Mouse (Mus musculus): Measurements from ENCODE around the gene Arhgef10l. TPM values are rescaled to one million over a fixed set of nuclear protein-coding genes. Genes with fewer than 3 reads are reported as not detected.

Arhgef10l gene
- polyA plus RNA-seq, 1 experiment = not detected

GRCm38 (mm10) chr4:140653835-140654583 is 11.8 kb downstream of the Arhgef10l start:
- WGBS = 40% methylated on average over 14 of the region's 14 CpGs
- Histone ChIP-seq H3K27ac (ENCODE audit: insufficient read depth, low read depth, low read length) (no peak overlapping the region), H3K4me3 (ENCODE audit: insufficient read depth, low read depth, low read length) (no peak overlapping the region), H3K4me1 (ENCODE audit: control insufficient read depth, insufficient read depth, low read length) (peaks cover 16% of the 10 kb centered on the region)
- TF ChIP-seq POLR2A (IDR thresholded peaks at IDR 0.05; ENCODE audit: insufficient read depth, low read depth, low read length) = no peak
- no peak for TF ChIP-seq CTCF (IDR thresholded peaks at IDR 0.05; ENCODE audit: insufficient read depth, low read depth, low read length)

- Histone ChIP-seq H3K4me1 (ENCODE audit: control insufficient read depth, insufficient read depth, low read length) (peaks cover 30% of the 10 kb centered on the region), H3K27ac (ENCODE audit: insufficient read depth, low read depth, low read length) (no peak overlapping the region), H3K4me3 (ENCODE audit: insufficient read depth, low read depth, low read length) (no peak overlapping the region)
- TF ChIP-seq POLR2A (IDR thresholded peaks at IDR 0.05; ENCODE audit: insufficient read depth, low read depth, low read length) (no peak), CTCF (IDR thresholded peaks at IDR 0.05; ENCODE audit: insufficient read depth, low read depth, low read length) (no peak)
- WGBS = 58% methylated on average over 1 of the region's 1 CpGs
Observed at GRCm38 (mm10) chr4:140649731-140650130, 16.1 kb downstream of the Arhgef10l start.

DNA sequence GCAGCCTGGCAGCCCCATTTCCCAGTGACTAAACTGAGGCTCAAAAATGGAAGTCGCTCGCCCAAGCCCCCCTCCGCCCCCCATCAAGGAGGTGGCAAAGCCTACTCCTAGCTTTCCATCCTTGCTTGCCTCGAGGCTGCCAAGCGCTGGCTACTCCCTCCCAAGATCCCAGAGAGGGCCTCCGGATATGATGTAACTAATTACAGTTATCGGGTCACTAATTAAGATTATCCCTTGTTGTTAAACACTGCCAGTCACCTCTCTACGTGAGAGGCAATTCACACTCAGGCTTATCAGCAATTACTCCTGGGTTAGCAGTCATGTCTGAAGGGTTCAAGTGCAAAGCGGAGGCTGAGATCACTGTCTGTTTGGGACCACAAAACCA is 16.6 kb downstream of the Arhgef10l start:
- no peak for TF ChIP-seq POLR2A (IDR thresholded peaks at IDR 0.05; ENCODE audit: insufficient read depth, low read depth, low read length)
- no peak for TF ChIP-seq CTCF (IDR thresholded peaks at IDR 0.05; ENCODE audit: insufficient read depth, low read depth, low read length)
- 17% methylated on average over 9 of the region's 9 CpGs for WGBS
- H3K27ac ChIP-seq (ENCODE audit: insufficient read depth, low read depth, low read length) = peak overlapping the region; percentile 49; the same call in 1 of the 2 replicates

DNA sequence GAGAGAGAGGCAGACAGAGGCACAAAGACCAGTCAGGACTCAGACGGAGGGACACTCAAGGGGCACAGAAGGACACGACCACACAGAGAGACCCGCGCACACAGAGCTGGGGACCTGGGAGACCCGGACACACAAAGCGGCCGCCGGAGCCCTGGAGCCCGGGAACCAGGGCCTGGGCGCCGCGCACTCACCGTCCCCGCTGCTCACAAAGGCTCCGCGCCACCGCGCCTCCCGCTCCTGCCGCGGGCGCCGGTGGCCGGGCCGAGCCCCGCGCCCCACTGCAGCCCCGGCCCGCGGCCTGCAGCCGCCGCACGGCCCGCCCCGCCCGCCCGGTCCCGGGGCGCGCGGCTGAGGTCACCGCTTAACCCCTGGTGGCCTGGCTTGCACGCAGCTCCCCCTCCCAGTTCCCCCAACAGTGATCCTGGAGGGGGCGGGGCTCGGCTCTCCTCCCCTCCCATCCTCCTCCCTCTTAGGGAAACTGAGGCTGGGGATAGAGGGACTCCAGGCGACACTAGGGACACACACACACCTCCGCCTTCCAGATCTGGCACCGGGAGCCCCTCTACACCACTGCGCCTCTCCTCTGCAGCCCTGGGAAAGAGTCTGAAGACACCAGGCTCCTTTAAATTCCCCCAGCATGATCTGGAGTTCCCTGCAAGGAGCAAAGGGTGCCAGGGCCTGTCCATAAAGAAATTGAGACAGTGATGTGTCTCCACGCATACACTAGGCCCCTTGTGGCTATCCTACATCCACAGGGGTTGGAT is 17.2 kb downstream of the Arhgef10l start:
- no peak for TF ChIP-seq POLR2A (IDR thresholded peaks at IDR 0.05; ENCODE audit: insufficient read depth, low read depth, low read length)
- no peak for TF ChIP-seq CTCF (IDR thresholded peaks at IDR 0.05; ENCODE audit: insufficient read depth, low read depth, low read length)
- Histone ChIP-seq H3K4me3 (ENCODE audit: insufficient read depth, low read depth, low read length) (peak overlapping the region; percentile 67), H3K27ac (ENCODE audit: insufficient read depth, low read depth, low read length) (peak overlapping the region; percentile 49; the same call in 1 of the 2 replicates), H3K4me1 (ENCODE audit: control insufficient read depth, insufficient read depth, low read length) (peaks cover 32% of the 10 kb centered on the region)
- 1% methylated on average over 40 of the region's 50 CpGs for WGBS

More for the DNA sequence above, 16.6 kb downstream of the Arhgef10l start:
- H3K4me1 ChIP-seq (ENCODE audit: control insufficient read depth, insufficient read depth, low read length) = peaks cover 30% of the 10 kb centered on the region
- peak overlapping the region; percentile 67 for H3K4me3 ChIP-seq (ENCODE audit: insufficient read depth, low read depth, low read length)

- TF ChIP-seq CTCF (IDR thresholded peaks at IDR 0.05; ENCODE audit: insufficient read depth, low read depth, low read length) (no peak), POLR2A (IDR thresholded peaks at IDR 0.05; ENCODE audit: insufficient read depth, low read depth, low read length) (no peak)
- Histone ChIP-seq H3K4me3 (ENCODE audit: insufficient read depth, low read depth, low read length) (peak overlapping the region; percentile 67), H3K4me1 (ENCODE audit: control insufficient read depth, insufficient read depth, low read length) (peaks cover 32% of the 10 kb centered on the region), H3K27ac (ENCODE audit: insufficient read depth, low read depth, low read length) (0 out of 2 replicates have a peak overlapping the region, but pooled peaks have one; percentile 1)
- 12% methylated on average over 12 of the region's 12 CpGs for WGBS
Observed at GRCm38 (mm10) chr4:140647711-140648421, 17.9 kb downstream of the Arhgef10l start.

DNA sequence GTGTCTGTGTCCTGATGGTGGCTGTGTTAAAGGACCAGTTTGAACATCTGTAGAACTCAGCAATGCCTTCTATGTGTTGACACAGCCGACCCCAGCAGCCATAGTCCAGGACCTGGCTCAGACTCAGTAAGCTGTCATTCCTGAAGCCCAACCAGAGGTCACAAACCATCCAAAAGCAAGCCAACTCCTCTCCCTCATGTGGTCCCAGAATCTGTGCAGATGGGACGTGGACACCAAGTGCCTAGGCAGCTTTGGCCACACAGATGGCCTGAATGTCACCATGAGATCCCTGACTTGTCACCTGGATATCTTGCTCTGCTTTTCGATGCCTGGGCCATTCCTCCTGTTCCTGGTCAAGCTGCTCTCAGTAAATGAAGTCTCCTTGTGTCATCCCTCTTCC is 20.2 kb downstream of the Arhgef10l start:
- Histone ChIP-seq H3K27ac (ENCODE audit: insufficient read depth, low read depth, low read length) (no peak overlapping the region), H3K4me1 (ENCODE audit: control insufficient read depth, insufficient read depth, low read length) (peaks cover 39% of the 10 kb centered on the region), H3K4me3 (ENCODE audit: insufficient read depth, low read depth, low read length) (no peak overlapping the region)
- WGBS = 78% methylated on average over 3 of the region's 3 CpGs
- TF ChIP-seq CTCF (IDR thresholded peaks at IDR 0.05; ENCODE audit: insufficient read depth, low read depth, low read length) (no peak), POLR2A (IDR thresholded peaks at IDR 0.05; ENCODE audit: insufficient read depth, low read depth, low read length) (no peak)

DNA sequence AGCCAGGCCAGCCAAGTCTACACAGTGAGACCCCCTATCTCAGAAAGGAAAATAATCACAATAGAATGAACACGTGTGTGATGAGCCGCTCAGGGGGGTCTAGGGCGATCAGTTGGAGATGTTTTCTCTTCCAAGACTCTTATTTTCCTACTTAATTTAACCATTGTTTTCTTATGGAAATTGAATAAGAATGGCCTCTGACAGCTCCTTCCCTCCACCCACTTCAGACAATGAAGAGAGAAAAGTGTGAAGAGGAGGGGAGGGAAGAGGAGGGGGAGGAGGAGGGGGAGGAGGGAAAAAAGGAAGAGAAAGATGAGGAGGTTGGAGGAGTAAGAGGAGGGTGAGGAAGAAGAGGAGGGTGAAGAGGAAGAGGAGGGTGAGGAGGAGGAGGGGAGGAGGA is 21.1 kb downstream of the Arhgef10l start:
- TF ChIP-seq CTCF (IDR thresholded peaks at IDR 0.05; ENCODE audit: insufficient read depth, low read depth, low read length) (no peak), POLR2A (IDR thresholded peaks at IDR 0.05; ENCODE audit: insufficient read depth, low read depth, low read length) (no peak)
- 15% methylated on average over 3 of the region's 3 CpGs for WGBS
- Histone ChIP-seq H3K4me1 (ENCODE audit: control insufficient read depth, insufficient read depth, low read length) (peaks cover 48% of the 10 kb centered on the region), H3K27ac (ENCODE audit: insufficient read depth, low read depth, low read length) (no peak overlapping the region), H3K4me3 (ENCODE audit: insufficient read depth, low read depth, low read length) (no peak overlapping the region)

- 63% methylated on average over 6 of the region's 6 CpGs for WGBS
- Histone ChIP-seq H3K4me3 (ENCODE audit: insufficient read depth, low read depth, low read length) (no peak overlapping the region), H3K4me1 (ENCODE audit: control insufficient read depth, insufficient read depth, low read length) (peaks cover 49% of the 10 kb centered on the region), H3K27ac (ENCODE audit: insufficient read depth, low read depth, low read length) (no peak overlapping the region)
- no peak for TF ChIP-seq POLR2A (IDR thresholded peaks at IDR 0.05; ENCODE audit: insufficient read depth, low read depth, low read length)
- no peak for TF ChIP-seq CTCF (IDR thresholded peaks at IDR 0.05; ENCODE audit: insufficient read depth, low read depth, low read length)
Observed at GRCm38 (mm10) chr4:140644276-140644675, 21.5 kb downstream of the Arhgef10l start.
